Mouse (Mus musculus): ENCODE results near the gene Nt5c2.
"Not testable (repeated sequence)": the region's sequence is repeated elsewhere in the genome, so short reads cannot be mapped to it uniquely, and the experiment has no call there.

Nt5c2 gene

DNA sequence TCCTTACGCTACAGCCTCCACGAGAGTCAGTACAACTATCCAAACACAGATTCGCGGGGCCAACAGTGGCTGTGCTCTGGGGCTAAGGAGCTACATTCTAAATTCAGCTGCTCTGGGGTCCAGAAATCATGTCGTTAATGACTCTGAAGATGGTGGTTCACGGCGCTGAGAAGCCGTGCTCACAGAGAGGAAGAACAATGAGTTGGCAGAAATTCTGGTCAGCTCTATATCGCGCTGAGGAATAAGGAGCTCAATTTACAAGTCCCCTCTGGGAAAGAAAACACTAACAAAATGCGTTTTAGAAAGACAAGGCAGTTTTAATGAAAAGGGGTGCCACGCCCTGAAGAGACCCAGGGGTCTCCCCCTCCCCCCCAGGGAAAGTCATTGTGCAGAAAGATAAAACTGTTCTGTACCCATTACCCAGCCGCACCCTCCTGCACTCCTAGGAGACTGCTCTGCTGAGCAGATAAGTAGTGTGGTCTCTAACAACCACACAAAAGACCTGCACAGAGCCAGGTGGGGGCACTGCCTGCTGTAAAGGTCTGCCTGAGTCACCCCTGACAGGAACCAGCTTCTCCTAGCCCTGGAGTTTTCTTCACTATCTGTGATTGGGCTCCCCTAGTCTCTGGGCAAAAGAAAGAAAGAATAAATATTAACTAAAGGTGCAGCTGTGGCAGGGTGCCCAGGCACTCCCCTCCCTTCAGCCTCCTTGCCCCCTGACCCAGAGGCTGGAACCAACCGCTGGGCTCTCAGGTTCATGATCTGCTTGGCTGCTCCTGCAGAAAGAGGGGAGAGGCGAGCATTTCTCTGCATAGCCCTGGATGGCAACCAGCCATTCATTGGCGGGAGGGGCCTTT, 26.5 kb downstream of the Nt5c2 start:
- peak; percentile 48 to 62 for DNase-seq (ENCODE audit: low spot score in 2 of 2)

DNA sequence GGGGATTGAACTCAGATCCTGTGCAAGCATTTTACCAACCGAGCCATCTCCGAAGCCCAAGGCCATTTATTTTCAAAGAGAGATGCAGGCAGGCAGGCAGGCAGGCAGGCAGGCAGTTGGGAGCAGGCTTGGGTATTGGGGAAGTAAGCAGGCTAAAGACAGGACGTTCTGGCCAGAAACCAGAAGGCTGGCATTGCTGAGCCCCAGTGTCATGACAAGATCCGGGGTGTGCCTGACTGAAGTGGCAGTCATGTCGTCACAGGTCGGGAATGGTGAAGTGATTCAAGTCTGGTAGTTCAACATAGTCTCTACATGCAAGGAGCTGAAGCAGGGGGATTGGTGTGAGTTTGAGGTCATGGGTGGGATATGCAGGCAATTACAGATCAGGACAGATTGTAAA, 27.3 kb downstream of the Nt5c2 start:
- DNase-seq (ENCODE audit: low spot score in 2 of 2), result peak in 1 of 2 experiments; percentile 48

DNA sequence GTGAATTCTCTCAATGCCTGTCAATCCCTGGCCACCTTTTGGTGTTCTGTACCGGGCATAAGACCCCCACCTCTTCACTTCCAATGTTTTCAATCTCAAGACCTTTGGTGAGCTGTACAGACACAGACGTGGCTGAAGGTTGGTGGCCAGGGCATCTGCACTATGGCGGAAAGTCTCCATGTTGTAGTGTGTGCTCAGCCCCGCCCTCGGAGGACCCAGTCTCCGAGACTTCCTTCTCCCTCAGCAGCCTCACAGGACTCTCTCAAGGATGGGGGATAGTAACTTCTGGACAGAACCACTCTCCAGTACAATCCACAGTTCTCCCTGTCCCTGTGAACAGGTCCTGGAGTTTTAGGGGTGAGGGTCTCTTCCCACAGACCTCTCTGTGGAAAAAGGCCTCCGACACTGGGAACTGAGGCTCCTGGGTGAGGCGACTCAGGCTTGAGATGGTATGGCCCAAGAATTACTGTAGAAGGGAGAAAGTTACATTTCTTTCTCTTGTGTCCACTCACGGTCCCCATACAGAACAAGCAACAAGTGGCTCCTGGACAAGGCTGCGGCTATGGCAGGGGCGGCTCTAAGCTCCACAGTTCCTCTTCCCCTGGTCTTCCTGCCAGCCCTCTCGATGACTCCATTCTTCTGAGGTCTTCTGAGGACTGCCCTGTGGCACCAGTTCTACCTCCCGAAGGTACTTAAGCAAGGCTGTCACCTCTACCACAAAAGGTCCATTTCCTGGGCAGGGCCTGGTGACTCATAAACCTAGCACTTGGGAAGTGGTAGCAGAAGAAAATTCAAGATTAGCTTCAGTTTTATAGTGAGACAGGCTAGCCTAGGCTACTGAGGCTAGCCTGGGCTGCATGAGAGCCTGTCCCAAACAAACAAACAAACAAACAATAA, 30.0 kb downstream of the Nt5c2 start:
- DNase-seq (ENCODE audit: low spot score in 2 of 2), result no peak

DNA sequence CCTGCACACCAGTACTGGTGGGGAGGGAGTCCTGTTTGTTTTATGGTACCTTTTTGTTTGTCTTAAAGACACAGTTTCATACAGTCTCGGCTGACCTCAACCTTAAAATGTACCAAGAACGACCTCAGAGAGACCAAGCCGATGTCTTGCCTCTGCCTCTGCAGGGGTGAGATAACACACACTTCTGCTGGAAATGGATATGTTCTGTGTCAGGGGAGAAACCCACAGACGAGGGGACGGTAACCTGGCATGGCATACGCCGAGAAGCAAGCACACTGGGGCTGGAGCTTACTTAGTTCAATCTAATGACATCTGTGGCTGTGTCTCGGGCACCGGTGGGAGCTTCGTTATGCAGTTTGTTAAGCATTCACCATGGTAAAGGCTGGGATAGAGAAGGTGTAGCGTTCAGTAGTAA, 31.0 kb downstream of the Nt5c2 start:
- peak in 1 of 2 experiments; percentile 42 for DNase-seq (ENCODE audit: low spot score in 2 of 2)

DNA sequence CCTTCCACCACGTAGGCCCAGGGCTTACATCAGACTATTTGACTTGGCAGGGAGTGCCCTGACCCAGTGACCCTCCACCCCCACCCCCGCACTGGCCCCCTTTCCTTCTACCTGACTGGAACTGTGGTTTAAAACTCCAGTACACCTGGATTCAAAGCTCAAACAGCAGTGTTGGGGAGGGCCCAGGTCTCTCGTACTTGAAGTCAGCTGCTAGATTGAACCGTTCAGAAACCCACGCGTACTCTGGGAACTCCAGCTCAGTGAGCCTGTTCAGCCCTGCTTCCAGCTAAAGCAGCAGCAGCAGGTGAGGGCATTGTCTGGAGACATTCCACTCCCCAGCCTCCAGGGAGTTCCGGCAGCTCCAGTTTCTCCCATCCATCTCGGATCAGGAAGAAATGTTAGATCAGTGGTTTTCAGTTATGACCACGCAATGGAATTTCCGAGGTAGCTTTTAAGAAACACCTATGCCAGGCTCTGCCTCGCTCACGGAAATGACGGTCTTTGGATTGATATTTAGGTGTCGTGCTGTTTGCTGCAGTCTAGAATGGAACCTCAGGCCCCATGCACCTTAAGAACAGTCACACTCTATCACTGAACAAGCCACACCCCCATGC, 31.5 kb downstream of the Nt5c2 start:
- no peak for DNase-seq (ENCODE audit: low spot score in 2 of 2)

DNA sequence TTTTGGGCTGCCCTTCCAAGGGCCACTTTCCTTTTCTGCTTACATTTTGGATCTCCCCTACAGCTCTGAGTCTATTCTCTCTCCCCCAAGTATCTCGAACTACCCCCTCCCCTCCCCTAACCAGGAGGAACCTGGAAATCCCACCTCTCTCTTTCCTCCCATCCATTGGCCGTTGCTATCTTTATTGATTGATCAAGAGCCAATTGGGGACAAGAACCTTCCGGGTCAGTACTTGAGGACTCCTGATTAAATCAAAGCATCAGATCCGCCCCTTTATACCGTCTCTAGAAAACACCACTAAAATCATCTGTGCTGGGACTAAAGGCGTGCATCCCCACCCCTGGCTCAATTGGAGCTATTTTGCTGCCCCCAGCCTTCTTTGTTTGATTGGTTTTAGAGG, 33.5 kb downstream of the Nt5c2 start:
- no peak for DNase-seq (ENCODE audit: low spot score in 2 of 2)

DNA sequence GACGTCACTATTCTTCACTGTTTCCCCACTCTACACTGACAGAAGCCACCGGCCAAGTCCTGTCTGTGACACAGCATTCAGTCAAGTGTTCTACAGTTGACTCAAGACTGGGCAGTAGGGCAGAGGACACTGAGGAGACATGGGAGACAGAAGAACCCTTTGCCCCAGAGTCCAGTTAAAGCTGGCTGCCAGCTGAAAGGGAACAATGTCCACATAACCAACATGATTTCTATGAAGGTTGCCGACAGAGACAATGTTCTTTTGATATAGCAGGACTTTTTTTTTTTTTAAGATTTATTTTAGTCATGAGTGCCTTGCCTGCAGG, 35.2 kb downstream of the Nt5c2 start:
- DNase-seq (ENCODE audit: low spot score in 2 of 2), result no peak

DNA sequence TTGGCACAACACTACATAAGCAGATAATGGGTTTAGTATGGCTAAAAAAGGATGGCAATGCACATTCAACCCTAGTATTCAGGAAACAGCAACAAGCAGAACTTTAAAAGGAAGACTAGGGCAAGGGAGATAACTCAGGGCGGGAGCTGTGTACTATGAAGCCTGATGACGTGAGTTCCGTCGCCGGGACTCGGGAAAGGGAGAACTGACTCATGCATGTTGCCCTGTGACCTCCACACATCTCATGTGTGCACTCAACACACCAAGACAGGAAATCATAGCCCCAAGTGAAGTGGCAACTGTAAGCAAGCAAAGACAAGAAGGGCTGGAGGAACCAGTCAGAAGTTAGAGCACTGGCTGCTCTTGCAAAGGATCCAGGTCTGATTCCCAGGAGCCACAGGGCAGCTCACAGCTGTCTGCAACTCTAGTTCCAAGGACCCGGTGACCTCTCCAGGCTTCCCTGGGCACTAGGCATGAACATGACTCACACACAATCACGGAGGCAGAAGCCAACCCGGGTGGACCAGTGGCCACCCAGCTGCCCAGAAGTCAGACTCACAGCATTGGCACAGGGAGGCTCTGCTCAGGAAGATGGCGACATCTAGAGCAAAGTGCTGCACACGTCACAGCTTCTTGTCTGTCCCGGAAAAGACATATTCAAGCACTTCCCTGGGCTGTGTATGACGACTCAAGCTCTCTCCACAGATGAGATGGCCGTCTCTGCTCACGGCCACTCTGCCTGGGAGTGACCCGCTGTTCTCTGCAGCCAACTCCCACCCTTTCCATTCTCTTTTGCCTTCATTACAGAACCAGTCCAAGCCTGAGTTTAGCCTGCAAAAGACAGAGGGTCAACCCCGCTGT, 35.8 kb downstream of the Nt5c2 start:
- no peak for DNase-seq (ENCODE audit: low spot score in 2 of 2)

DNA sequence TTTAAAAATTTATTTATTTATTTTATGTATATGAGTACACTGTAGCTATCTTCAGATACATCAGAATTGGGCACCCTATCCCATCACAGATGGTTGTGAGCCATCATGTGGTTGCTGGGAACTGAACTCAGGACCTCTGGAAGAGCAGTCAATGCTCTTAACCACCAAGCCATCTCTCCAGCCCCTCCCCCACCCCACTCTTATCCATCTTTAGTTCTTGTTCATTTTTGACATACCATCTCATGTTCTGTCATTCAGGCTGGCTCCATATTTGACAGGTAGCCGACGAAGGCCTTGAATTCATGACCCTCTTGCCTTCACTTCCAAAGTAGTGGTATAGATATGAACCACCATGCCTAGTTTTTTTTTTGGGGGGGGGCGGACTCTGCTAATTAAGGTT, 36.9 kb downstream of the Nt5c2 start:
- DNase-seq (ENCODE audit: low spot score in 2 of 2), result not testable (repeated sequence)

DNA sequence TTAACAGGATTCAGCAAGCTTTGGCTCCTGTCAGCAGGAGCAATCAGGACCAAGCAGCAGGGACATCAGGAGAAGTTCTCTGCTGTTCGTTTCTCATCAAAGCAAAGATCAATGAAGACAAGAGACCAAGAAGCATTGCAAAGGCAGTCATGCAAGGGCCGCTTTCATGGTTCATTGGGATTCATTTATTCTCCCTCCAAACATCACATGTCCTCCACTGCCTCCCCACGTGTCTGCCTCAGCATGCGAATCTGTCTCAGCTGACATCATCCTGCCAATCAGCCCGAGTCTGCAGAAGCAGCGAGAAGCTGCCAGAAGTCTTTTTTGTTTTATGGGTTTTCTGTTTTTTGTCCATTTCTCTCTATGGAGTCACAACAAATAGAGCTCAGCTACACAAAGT, 37.5 kb downstream of the Nt5c2 start:
- peak in 1 of 2 experiments; percentile 33 for DNase-seq (ENCODE audit: low spot score in 2 of 2)

DNA sequence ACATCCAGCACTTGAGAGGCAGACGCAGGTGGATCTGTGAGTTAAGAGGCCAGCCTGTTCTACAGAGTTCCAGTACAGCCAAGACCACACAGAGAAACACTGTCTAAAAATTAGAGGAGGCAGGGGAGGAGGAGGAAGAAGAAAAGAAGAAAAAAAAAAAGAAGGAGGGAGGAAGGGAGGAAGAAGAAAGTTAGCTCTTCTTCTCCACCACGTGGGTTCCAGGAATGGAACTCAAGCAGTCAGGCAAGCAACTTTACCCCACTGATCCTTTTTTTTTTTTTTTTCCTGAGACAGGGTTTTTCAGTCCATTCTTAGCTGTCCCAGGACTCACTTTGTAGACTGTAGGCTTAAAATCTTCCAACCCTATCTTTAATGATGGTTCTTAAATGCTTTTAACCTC, 38.2 kb downstream of the Nt5c2 start:
- DNase-seq (ENCODE audit: low spot score in 2 of 2), result no peak

DNA sequence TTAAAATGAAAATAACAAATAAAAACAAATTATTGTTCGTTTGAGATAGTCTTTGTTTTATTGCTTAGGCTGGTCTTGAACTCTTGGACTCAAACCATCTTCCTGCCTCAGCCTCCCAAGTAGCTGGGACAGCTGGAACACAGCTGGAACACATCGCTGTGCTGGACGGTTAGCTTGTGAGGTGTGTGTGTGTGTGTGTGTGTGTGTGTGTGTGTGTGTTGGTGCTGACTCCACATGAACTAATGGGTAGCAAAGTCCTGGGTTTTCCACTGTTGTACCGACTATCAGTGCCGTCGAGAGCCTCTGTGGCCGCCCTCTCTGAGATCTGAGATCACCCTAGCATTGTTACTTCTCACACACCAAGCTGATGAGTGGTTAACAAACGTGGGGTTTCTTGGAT, 39.0 kb downstream of the Nt5c2 start:
- DNase-seq (ENCODE audit: low spot score in 2 of 2), result no peak

DNA sequence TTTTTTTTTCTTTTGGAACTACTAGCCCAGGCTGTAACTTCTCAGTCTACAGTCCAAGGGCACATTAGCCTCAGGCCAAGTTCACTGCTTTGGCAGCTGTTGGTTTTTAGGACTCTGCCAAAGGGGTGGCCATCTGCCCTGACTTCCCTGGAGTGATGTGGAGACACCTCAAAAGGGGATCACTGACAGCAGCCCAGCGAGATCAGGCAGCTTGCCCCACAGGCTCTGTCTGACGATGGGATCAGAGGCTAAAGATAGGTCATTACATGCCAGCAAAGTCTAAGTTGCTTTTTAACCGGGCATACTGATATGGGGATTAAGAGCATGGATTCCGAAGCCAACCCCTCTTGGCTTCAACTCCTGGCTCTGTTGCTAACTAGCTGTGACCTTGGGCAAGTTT, 39.4 kb downstream of the Nt5c2 start:
- no peak for DNase-seq (ENCODE audit: low spot score in 2 of 2)

DNA sequence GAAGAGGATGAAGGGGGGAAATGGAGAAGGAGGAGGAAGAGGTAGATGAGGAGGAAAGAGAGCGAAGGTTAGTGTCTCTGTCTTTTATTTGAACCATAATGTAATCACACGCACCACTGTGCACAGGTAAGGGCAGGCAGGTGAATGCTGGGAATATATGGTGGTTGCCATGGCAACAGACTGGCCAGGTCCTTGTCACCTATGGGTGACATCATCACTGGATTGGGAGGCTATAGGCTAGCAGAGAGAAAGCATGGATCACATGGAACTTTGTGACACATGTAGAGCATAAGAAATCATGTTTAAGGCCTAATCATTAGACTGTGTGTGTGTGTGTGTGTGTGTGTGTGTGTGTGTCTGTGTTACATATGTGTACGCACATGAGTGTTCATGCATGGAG, 42.8 kb downstream of the Nt5c2 start:
- DNase-seq (ENCODE audit: low spot score in 2 of 2), result no peak

DNA sequence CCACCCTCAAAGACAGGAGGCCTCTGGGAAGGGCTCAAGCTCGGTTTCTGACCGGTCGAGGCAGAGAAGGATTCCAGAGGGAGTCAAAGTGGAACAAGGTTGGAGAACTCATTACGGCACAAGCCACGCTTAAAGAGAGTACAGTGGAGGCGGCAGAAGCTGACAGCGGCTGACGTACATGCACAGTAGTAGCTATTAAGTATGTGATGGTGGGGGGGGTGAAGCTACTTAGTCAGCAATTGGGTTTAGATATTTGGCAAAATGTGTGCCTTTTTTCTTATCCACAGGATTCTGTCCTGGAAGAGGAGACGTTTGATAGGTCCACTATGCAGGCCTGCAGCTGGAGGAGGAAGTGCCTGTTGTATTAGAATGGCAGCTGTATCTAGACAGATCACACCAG, 43.2 kb downstream of the Nt5c2 start:
- no peak for DNase-seq (ENCODE audit: low spot score in 2 of 2)

DNA sequence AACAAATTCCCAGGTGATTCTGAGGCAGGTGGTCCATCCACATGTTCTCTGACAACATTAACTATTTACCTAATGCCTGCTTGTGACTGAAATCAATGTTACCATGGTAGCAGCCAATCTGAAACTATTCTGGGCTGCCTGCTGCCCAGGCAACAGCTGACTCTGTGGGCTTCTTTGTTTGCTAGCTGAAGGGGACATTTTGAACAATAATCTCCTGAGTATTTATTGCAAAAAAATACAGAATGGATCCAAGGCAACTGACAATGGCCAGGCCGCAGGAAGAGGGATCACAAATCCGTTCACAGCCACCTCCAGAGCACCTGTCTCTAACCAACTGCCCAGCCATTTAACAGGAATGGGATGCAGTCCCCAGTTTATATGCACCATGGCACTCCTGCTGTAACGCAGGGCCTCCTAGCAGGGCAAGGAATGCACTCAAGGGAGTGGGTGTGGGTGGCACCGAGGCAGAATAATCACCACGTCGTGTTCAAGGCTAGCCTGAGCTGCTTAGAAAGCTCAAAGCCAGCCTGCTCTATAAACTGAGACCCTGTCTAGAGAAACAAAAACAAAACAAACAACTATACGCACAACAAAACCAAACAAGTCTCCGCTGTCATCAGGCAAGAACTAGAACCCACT, 43.8 kb downstream of the Nt5c2 start:
- DNase-seq (ENCODE audit: low spot score in 2 of 2), result no peak

DNA sequence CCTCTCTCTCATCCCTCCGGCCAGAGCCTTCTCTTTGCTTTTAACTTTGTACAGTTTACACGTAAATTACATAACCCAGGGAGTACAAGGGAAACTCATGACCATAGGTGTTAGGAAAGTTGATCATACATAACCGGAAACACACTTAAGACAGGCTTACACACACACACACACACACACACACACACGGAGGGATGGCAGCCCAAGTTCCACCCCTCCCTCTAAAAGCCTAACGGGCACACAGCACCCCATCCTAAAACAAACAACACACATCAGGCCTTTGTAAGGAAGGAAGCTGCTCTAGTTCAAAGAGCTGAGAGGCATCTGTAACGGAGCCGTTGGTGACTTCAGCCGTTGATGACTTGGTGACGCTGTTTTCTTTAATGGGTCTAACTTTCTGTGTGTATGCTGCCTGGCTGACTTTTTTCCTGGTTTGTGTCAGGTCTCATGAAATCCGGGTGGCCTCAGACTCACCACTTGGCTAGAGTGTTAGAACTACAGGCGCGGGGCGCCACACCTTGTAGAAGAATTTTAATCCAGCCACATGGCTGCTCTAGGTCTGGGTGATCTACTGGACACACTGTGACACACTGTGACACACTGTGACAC, 44.7 kb downstream of the Nt5c2 start:
- DNase-seq (ENCODE audit: low spot score in 2 of 2), result peak in 1 of 2 experiments; percentile 39

DNA sequence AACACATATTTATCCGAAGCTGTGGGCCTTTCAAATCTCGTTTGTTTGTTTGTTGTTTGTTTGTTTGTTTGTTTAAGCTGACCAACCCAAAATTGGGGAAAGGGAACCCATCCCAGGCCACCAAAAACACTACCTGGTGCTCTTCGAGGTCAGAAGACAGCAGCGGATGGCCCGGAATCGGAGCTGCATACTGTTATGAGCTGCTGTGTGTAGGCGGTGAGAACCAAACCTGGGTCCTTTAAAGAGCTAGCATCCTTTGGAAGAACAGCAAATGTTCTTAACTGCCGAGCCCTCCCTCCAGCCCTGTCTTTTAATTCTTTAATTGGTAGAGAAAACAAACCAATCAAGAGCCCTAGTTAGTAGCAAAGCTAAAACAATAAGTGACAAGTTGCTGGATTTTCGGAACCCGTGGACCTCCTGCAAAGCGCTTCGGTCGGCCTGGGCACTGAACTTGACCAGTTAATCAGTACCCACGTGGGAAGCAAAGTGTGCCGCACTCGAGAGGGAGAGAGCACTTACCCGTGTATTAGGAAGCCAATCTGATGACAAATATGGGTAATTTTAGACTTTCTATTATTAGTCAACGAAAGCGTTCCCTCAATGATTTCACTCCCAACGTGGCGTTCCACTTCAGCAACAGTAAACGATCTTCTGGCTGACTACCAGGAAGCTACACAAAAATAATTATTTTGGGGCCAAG, 45.5 kb downstream of the Nt5c2 start:
- DNase-seq (ENCODE audit: low spot score in 2 of 2), result no peak

DNA sequence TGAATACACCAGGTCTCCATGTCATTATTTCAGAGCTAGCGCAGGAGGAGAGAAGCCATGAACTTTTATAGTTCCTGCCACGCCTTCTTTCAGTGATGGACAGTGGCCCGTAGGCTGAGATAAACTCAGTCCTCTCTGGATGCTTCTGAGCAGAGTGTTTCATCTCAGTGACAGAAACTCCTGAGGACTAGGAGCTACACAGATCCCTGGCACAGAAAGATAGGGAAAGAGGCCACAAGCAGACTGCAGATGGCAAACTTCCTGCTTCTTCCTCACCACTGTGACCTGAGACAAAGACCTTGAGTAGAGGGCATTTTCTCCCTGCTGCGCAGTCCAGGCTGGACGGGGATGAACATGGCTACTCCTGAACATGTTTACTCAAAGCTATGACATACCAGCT, 46.1 kb downstream of the Nt5c2 start:
- no peak for DNase-seq (ENCODE audit: low spot score in 2 of 2)

DNA sequence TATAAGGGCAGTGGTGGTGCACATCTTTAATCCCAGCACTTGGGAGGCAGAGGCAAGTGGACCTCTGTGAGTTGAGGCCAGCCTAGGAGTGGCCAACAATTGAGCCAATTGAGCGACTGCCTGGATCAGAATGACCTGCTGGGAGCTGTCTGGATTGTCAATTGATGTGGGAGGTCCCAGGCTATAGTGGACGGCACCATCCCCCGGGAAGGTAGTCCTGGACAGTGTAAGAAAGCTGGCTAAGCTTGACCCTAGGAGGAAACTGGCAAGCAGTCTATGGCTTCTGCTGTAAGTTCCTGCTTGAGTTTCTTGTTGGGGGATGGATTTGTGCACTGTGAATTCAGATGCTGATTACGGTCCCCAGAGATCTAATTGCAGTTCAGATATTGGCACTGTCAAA, 47.1 kb downstream of the Nt5c2 start:
- DNase-seq (ENCODE audit: low spot score in 2 of 2), result no peak

Data from spleen, postnatal 36 days (tissue).